Mouse (Mus musculus): ENCODE results near the gene Pdzd8. TPM values are rescaled to one million over a fixed set of nuclear protein-coding genes. Genes with fewer than 3 reads are reported as not detected.

The Pdzd8 gene
- 10 to 100 TPM; 48.7 to 49.7 TPM for total RNA-seq (2021)
- long read RNA-seq, experiment 1, full-length matches to known transcripts = 17 of 21 reads
- long read RNA-seq, experiment 1, partial matches to known transcripts = 1 of 21 reads
- long read RNA-seq, experiment 1, other reads (novel, unspliced or antisense) = 3 of 21 reads
- long read RNA-seq, experiment 2, full-length matches to known transcripts = 24 of 30 reads
- long read RNA-seq, experiment 2, partial matches to known transcripts = 0 of 30 reads
- long read RNA-seq, experiment 2, other reads (novel, unspliced or antisense) = 6 of 30 reads

DNA sequence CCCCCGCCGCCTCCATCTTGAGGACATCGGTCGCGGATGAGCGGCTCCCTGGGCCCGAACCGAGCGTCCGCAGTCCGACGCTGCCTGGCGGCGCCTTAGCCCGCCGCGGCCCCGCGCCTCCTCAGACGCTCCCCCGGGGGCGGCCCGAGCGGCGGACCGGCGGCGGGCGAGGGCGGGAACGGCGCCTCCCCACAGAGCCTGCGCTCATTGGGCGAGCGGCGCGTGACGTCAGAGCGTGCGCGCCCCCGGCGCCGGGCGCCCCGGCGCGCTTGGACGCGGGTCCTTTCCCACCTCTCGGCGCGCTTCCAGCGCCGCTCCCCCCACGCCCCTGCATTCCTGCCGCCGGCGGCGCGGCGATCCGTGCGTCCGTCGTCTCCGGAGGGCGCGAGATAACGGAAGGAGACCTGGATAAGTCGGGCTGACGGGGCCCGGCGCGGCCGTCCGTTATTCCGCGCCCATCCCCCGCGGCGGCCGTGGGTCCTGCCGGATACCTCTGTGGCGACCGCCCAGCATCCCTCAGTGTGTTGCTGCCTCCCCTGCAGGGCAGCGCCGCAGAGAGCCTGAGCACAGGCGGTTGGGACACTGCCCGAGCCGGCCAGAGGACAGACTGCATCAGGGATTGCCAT, at the start of gene Pdzd8:
Pdzd8 (minus strand) TSS at position 123 of the 626 bp plus-strand sequence.
- TF ChIP-seq CTCF (conservative IDR thresholded peaks at IDR 0.05) = 0 out of 2 replicates have a peak, but pooled peaks have one; percentile 10
- Histone ChIP-seq H3K27ac (peak within 1 kb of the TSS; percentile 96), H3K4me3 (peak within 1 kb of the TSS; percentile 90)
- DNase-seq (ENCODE audit: low spot score in 2 of 2) = peak; percentile 84 to 88

GRCm38 (mm10) chr19:59393777-59394441, 48.3 kb upstream of the Pdzd8 start:
- H3K27ac ChIP-seq = peak overlapping the region; percentile 75
- peak; percentile 56 to 77 for DNase-seq (ENCODE audit: low spot score in 2 of 2)
- no peak for TF ChIP-seq CTCF (conservative IDR thresholded peaks at IDR 0.05)
- H3K4me3 ChIP-seq = no peak overlapping the region

DNA sequence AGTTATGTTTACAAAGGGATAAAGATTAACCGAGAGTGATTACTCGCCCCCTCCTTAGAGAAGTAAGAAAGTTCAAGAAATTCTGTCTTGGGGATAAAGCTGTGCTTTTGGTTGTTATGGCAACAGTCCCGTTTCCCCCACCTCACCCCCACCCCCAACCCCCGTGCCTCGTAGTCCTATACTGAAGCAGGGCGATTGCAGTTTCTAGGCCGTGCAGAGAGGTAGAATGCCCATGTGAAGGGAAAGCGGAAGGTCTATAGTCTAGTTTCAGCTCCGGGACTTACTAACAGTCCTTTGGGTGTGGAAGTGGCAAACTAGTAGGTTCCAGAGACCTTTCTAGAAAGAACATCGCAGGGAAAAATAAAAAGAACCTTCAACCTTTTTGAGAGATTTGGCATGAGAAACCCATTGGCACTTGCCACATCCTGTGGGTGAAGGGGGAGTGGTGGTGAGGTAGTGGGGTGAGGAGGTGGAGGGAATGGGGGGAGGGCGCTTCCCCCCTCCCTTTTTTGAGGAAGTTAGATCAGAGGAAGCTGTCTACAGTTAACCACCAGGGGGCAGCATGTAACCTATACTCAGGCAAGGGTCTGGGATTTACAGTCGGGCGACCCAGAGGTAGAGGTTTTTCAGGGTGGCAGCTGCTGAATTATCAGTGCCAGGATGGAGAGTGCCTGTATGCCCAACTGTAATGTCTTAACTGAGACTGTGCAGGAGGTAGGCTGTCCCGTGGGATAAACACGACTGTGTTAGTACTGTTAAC, 43.4 kb upstream of the Pdzd8 start:
- peak overlapping the region; percentile 80 for H3K27ac ChIP-seq
- peak overlapping the region; percentile 31; the same call in 1 of the 2 replicates for H3K4me3 ChIP-seq
- DNase-seq (ENCODE audit: low spot score in 2 of 2) = peak; percentile 79 to 83
- TF ChIP-seq CTCF (conservative IDR thresholded peaks at IDR 0.05) = peak; percentile 93

- peak; percentile 23 to 65 for DNase-seq (ENCODE audit: low spot score in 2 of 2)
- no peak for TF ChIP-seq CTCF (conservative IDR thresholded peaks at IDR 0.05)
- no peak overlapping the region; the same call in 1 of the 2 replicates for H3K4me3 ChIP-seq
- H3K27ac ChIP-seq = peak overlapping the region; percentile 80
Observed at GRCm38 (mm10) chr19:59388399-59388798, 42.8 kb upstream of the Pdzd8 start.

DNA sequence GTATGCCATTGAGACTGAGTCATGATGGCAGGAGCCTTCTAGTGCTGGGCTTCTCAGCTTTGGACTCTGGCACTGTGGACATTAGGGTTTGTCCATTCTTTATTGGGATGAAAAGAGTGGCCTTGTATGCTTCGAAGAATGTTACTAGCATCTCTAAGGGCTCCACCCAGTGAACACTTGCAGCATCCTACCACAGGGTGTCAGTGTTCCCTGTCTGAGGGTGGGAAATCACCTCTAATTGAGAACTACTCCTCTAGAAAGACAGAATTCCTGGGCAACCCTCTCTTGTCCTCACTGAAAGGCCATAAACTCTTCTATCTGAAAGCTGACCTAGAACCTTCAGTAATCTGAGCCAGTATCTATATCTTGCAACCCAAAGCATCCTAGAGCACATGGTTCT, 41.6 kb upstream of the Pdzd8 start:
- Histone ChIP-seq H3K4me3 (no peak overlapping the region), H3K27ac (no peak overlapping the region)
- peak; percentile 37 to 68 for DNase-seq (ENCODE audit: low spot score in 2 of 2)
- peak; percentile 97 for TF ChIP-seq CTCF (conservative IDR thresholded peaks at IDR 0.05)

DNA sequence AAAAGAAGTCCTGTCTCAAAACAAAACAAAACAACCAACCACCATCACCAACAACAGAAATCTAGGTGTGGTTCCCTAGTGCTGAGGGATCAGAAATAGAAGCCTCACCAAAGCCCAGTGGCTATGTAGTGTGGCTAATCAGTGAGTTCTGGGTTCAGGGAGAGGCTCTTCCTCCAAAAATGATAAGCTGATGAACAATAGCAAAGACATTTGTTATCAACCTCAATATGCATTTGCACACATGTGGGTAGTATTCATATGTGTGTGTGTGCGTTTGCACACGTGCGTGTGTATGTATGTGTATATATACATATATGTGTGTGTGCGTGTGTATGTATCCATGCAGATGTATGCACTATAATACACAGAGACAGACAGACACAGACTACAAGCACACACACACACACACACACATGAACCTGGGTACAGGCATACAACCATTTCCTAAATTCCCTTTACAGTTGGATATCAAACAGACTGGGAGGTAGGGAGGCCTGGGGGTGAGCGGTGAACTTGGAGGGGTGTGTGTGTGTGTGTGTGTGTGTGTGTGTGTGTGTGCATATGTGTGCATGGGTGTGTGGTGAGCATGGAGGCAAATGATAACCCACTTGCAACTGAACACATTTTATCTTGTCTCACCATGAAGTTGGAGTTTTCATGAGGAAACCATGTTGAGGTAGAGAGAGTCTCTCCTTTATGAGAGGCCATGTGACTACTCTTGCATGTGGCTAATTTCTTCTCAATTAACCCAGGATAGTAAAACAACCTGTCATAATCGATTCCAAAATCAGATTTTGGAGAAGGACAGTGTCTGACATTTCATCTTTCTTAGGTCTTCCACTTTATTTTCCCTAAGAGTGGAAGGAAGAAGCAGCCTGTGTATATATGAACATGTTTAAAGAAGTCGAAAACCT, 39.3 kb upstream of the Pdzd8 start:
- no peak for DNase-seq (ENCODE audit: low spot score in 2 of 2)
- TF ChIP-seq CTCF (conservative IDR thresholded peaks at IDR 0.05) = no peak

DNA sequence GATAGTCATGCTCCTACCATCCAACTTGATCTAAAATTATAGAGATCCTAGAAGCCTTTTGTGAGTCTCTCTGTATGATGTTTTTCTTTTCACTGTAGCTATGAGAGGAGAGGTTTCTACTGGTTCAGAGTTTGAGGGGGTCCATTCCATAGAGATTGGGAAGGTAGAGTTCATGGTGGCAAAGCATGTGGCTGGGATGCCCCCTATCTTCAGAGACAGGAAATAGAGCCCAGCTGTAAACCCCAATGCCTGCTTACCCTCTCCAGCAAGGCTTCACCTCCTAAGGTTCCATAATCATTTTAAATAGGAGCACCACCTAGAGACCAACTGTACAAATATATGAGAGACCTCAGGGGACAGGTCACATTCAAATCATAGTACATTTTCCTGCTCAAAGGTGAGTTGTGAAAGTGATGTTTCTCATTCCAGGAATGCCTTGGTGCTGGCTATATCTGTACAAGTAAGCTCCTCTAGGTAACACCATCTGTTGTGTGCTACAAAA, 36.9 kb upstream of the Pdzd8 start:
- TF ChIP-seq CTCF (conservative IDR thresholded peaks at IDR 0.05) = peak; percentile 58

More for the DNA sequence above, 39.3 kb upstream of the Pdzd8 start:
- Histone ChIP-seq H3K4me3 (no peak overlapping the region), H3K27ac (no peak overlapping the region)

GRCm38 (mm10) chr19:59379995-59380394, 34.4 kb upstream of the Pdzd8 start:
- H3K4me3 ChIP-seq = no peak overlapping the region
- TF ChIP-seq CTCF (conservative IDR thresholded peaks at IDR 0.05) = peak; percentile 66
- no peak overlapping the region for H3K27ac ChIP-seq
- DNase-seq (ENCODE audit: low spot score in 2 of 2) = no peak

More for the DNA sequence above, 36.9 kb upstream of the Pdzd8 start:
- no peak overlapping the region for H3K27ac ChIP-seq
- H3K4me3 ChIP-seq = no peak overlapping the region
- DNase-seq (ENCODE audit: low spot score in 2 of 2) = no peak

GRCm38 (mm10) chr19:59376481-59376880, 30.9 kb upstream of the Pdzd8 start:
- no peak overlapping the region for H3K4me3 ChIP-seq
- peak; percentile 66 for TF ChIP-seq CTCF (conservative IDR thresholded peaks at IDR 0.05)
- DNase-seq (ENCODE audit: low spot score in 2 of 2) = no peak
- H3K27ac ChIP-seq = no peak overlapping the region

- no peak for TF ChIP-seq CTCF (conservative IDR thresholded peaks at IDR 0.05)
- no peak for DNase-seq (ENCODE audit: low spot score in 2 of 2)
- Histone ChIP-seq H3K27ac (no peak overlapping the region), H3K4me3 (no peak overlapping the region)
Observed at GRCm38 (mm10) chr19:59374940-59375339, 29.4 kb upstream of the Pdzd8 start.

DNA sequence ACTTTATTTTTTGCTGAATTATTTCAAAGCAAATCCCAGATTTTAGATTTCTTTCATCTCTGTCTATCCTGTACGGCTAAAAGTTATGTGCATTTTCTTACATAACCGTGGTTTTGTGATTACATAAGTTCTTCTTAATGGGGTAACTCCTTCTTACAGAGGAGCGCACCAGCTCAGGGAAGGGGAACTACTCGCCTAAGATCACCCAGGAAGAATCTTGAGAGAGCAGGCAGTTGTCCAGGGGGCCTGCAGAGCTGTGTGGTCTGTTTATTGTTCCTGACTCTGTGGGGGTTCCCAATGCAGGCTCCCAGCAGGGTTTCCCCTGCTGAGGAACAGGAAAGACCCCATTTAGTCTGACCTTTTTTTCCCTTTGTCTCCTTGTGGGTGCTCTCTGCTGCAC, 27.3 kb upstream of the Pdzd8 start:
- H3K4me3 ChIP-seq = no peak overlapping the region

More for the DNA sequence above, 27.3 kb upstream of the Pdzd8 start:
- TF ChIP-seq CTCF (conservative IDR thresholded peaks at IDR 0.05) = no peak
- no peak for DNase-seq (ENCODE audit: low spot score in 2 of 2)
- H3K27ac ChIP-seq = no peak overlapping the region

Data from layer of hippocampus, adult 2 months (tissue).